Mouse (Mus musculus) liver, adult 2 months (tissue): ENCODE measurements around the gene Cdiptos.

Experiments used
- CTCF ChIP-seq: fragments of 200-500 bp; IDR thresholded peaks from 2 replicates; pipeline ENCODE4 v1.5.1; 2011; ENCODE audit warnings: low read depth, low read length, control low read depth
- POLR2A ChIP-seq: fragments of 200-500 bp; IDR thresholded peaks from 2 replicates; pipeline ENCODE4 v1.6.1; 2011; ENCODE audit warnings: low read length, control low read depth; ENCODE audit not compliant: insufficient read depth; ENCODE audit errors: extremely low read depth

DNA sequence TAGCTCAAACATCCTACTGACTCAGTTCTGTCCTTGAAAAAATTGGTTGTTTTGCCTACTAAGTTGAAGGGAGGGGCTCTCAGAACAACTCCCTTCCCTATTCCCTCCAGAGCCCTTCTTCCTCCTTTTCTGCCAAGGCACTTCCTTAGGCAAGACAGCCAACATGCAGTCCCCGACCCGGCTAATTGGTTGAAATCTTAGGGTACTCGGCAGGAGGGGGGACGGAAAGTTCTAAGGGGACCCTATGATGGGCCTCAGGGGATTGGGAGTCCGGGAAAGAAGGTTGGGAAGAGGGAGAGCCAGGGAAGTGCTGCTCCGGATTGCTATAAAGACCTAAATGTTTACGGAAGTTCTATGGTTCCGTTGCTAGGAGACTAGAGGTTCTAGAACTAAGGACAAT, 405 bp downstream of the Cdiptos start:
- TF ChIP-seq CTCF, result no peak
- TF ChIP-seq POLR2A, result no peak
